Mouse (Mus musculus): ENCODE data around the gene Zan. TPM values are rescaled to one million over a fixed set of nuclear protein-coding genes. Genes with fewer than 3 reads are reported as not detected.
A peak's percentile ranks its signal among the peaks of the same experiment; 100 is the strongest.

Gene Zan
- polyA plus RNA-seq, 1 experiment from 2014 or later, result 0.09 TPM

GRCm38 (mm10) chr5:137333512-137334174 lies 143.2 kb downstream of the Zan start, which contains the start of gene Slc12a9:
TSS of gene Slc12a9 (minus strand) at chr5:137333597.
- Histone ChIP-seq H3K9ac (peak within 1 kb of the TSS; percentile 76), H3K36me3 (replicated peaks) (no peaks in the 10 kb centered on the region), H3K9me3 (no peaks in the 10 kb centered on the region), H3K4me3 (replicated peaks) (peak within 1 kb of the TSS; percentile 63), H3K4me1 (peaks cover 16% of the 10 kb centered on the region), H3K4me2 (peak within 1 kb of the TSS; percentile 96), H3K27ac (peak within 1 kb of the TSS; percentile 71), H3K27me3 (no peaks in the 10 kb centered on the region)
- ATAC-seq (ENCODE audit: low FRiP score), result peak; percentile 91
- WGBS, result under 1% methylated on average over 44 of the region's 44 CpGs

GRCm38 (mm10) chr5:137332857-137333511 lies 143.9 kb downstream of the Zan start:
- peak; percentile 22 for ATAC-seq (ENCODE audit: low FRiP score)
- 0 out of 2 replicates have a peak, but pooled peaks cover under 1% of the 10 kb centered on the region for H3K36me3 ChIP-seq (replicated peaks)
- WGBS, result 17% methylated on average over 15 of the region's 15 CpGs

GRCm38 (mm10) chr5:137330910-137331309 lies 146.0 kb downstream of the Zan start:
- Histone ChIP-seq H3K4me2 (no peak overlapping the region), H3K27ac (no peak overlapping the region), H3K27me3 (no peaks in the 10 kb centered on the region), H3K4me3 (replicated peaks) (no peak overlapping the region), H3K36me3 (replicated peaks) (peaks cover 13% of the 10 kb centered on the region; the same call in 1 of the 2 replicates), H3K9ac (no peak overlapping the region), H3K9me3 (no peaks in the 10 kb centered on the region), H3K4me1 (peaks cover 14% of the 10 kb centered on the region)
- ATAC-seq (ENCODE audit: low FRiP score), result no peak
- 85% methylated on average over 7 of the region's 7 CpGs for WGBS

More at GRCm38 (mm10) chr5:137332857-137333511, 143.9 kb downstream of the Zan start:
- H3K9me3 ChIP-seq, result no peaks in the 10 kb centered on the region
- peak overlapping the region; percentile 71 for H3K27ac ChIP-seq
- peaks cover 14% of the 10 kb centered on the region for H3K4me1 ChIP-seq
- H3K27me3 ChIP-seq, result no peaks in the 10 kb centered on the region
- H3K9ac ChIP-seq, result peak overlapping the region; percentile 76
- H3K4me3 ChIP-seq (replicated peaks), result peak overlapping the region; percentile 63
- H3K4me2 ChIP-seq, result peak overlapping the region; percentile 96

Other genes with a start within 250 kb of the Zan start
- gene Ache, start 189.5 kb downstream of the Zan start, polyA plus RNA-seq (2016; fragmentation: Nextera tagmentation; extraction: Ambion mirVana), result 3.1 and 3.6 TPM in 2 replicates
- 6.0 and 7.2 TPM in 2 replicates for gene Ufsp1, start 182.4 kb downstream of the Zan start, polyA plus RNA-seq (2016; fragmentation: Nextera tagmentation; extraction: Ambion mirVana)
- gene Srrt, start 169.4 kb downstream of the Zan start, polyA plus RNA-seq (2016; fragmentation: Nextera tagmentation; extraction: Ambion mirVana), result 184 and 198 TPM in 2 replicates
- 41.3 and 43.9 TPM in 2 replicates for gene Trip6, start 162.7 kb downstream of the Zan start, polyA plus RNA-seq (2016; fragmentation: Nextera tagmentation; extraction: Ambion mirVana)
- 17.3 and 17.4 TPM in 2 replicates for gene Slc12a9, start 143.5 kb downstream of the Zan start, polyA plus RNA-seq (2016; fragmentation: Nextera tagmentation; extraction: Ambion mirVana)
- 26.7 and 27.7 TPM in 2 replicates for gene Ephb4, start 127.0 kb downstream of the Zan start, polyA plus RNA-seq (2016; fragmentation: Nextera tagmentation; extraction: Ambion mirVana)
- gene Pop7, start 25.5 kb upstream of the Zan start, polyA plus RNA-seq (2016; fragmentation: Nextera tagmentation; extraction: Ambion mirVana), result 61.6 and 62.1 TPM in 2 replicates
- gene Gigyf1, start 41.5 kb upstream of the Zan start, polyA plus RNA-seq (2016; fragmentation: Nextera tagmentation; extraction: Ambion mirVana), result 18.7 TPM in 2 replicates
- gene Epo, start 56.2 kb upstream of the Zan start, polyA plus RNA-seq (2016; fragmentation: Nextera tagmentation; extraction: Ambion mirVana), result 0.38 and 0.47 TPM in 2 replicates
- 411 and 417 TPM in 2 replicates for gene Gnb2, start 56.4 kb upstream of the Zan start, polyA plus RNA-seq (2016; fragmentation: Nextera tagmentation; extraction: Ambion mirVana)
- gene Actl6b, start 76.5 kb upstream of the Zan start, polyA plus RNA-seq (2016; fragmentation: Nextera tagmentation; extraction: Ambion mirVana), result 76.1 and 80.3 TPM in 2 replicates
- gene Tfr2, start 92.8 kb upstream of the Zan start, polyA plus RNA-seq (2016; fragmentation: Nextera tagmentation; extraction: Ambion mirVana), result 1.1 and 1.7 TPM in 2 replicates
- 25.7 and 29.0 TPM in 2 replicates for gene Mospd3, start 124.0 kb upstream of the Zan start, polyA plus RNA-seq (2016; fragmentation: Nextera tagmentation; extraction: Ambion mirVana)
- 30.6 and 39.7 TPM in 2 replicates for gene Pcolce, start 136.7 kb upstream of the Zan start, polyA plus RNA-seq (2016; fragmentation: Nextera tagmentation; extraction: Ambion mirVana)
- 0.26 and 0.45 TPM in 2 replicates for gene Fbxo24, start 151.9 kb upstream of the Zan start, polyA plus RNA-seq (2016; fragmentation: Nextera tagmentation; extraction: Ambion mirVana)
- gene Lrch4, start 152.1 kb upstream of the Zan start, polyA plus RNA-seq (2016; fragmentation: Nextera tagmentation; extraction: Ambion mirVana), result 29.8 and 35.1 TPM in 2 replicates
- gene Gm20605, start 152.1 kb upstream of the Zan start, polyA plus RNA-seq (2016; fragmentation: Nextera tagmentation; extraction: Ambion mirVana), result 9.6 and 10.1 TPM in 2 replicates
- gene Sap25, start 164.3 kb upstream of the Zan start, polyA plus RNA-seq (2016; fragmentation: Nextera tagmentation; extraction: Ambion mirVana), result 9.0 and 10.5 TPM in 2 replicates
- not detected in 2 replicates for gene Irs3, start 168.7 kb upstream of the Zan start, polyA plus RNA-seq (2016; fragmentation: Nextera tagmentation; extraction: Ambion mirVana)
- gene Agfg2, start 207.7 kb upstream of the Zan start, polyA plus RNA-seq (2016; fragmentation: Nextera tagmentation; extraction: Ambion mirVana), result 28.2 and 31.1 TPM in 2 replicates

All from forebrain, embryonic 12.5 days (tissue).